Mouse (Mus musculus) CH12.LX (cell line): ENCODE data around the gene Ascc2. TPM values are rescaled to one million over a fixed set of nuclear protein-coding genes. Genes with fewer than 3 reads are reported as not detected.

Experiments used
- DNase-seq: peaks from one replicate; pipeline ENCODE4 v3.0.0-alpha.2; 2013; ENCODE audit errors: extremely low read depth
- H3K27ac ChIP-seq: 2 replicates; pipeline ENCODE4 v1.5.1; 2012; ENCODE audit warnings: low read depth, mild to moderate bottlenecking, control low read depth, moderate library complexity; ENCODE audit not compliant: insufficient read depth
- H3K27me3 ChIP-seq: replicated peaks from 2 replicates; pipeline ENCODE3; 2012; ENCODE audit warnings: inconsistent platforms
- H3K36me3 ChIP-seq, 2 experiments: replicated peaks in 1 of 2; 2 replicates each; pipeline versions ENCODE3 to v1.6.1; 2012; ENCODE audit warnings: inconsistent platforms in 1 of 2, low read length in 1 of 2, mild to moderate bottlenecking in 1 of 2, mixed read lengths in 1 of 2, moderate library complexity in 1 of 2; ENCODE audit not compliant: control insufficient read depth in 1 of 2, insufficient read depth in 1 of 2
- H3K4me1 ChIP-seq, 2 experiments: 2 replicates each; pipeline ENCODE4 v1.6.1; 2012; ENCODE audit warnings: inconsistent platforms in 1 of 2, moderate library complexity in 1 of 2; ENCODE audit not compliant: insufficient read depth in 2 of 2, control insufficient read depth in 1 of 2
- H3K4me2 ChIP-seq: 2 replicates; pipeline ENCODE4 v1.6.1; 2012; ENCODE audit warnings: low read depth, mild to moderate bottlenecking, control low read depth; ENCODE audit not compliant: poor library complexity, insufficient read depth, severe bottlenecking
- H3K4me3 ChIP-seq, 3 experiments: fragments of 150-350 bp in 1 of 3; sonication (generic) in 1 of 3; replicated peaks in 1 of 3; 2 replicates each; pipeline versions ENCODE3 to v1.5.1; 2011 to 2012; ENCODE audit warnings: low read depth in 2 of 3, low read length in 2 of 3, mild to moderate bottlenecking in 2 of 3, moderate library complexity in 2 of 3, control low read depth in 1 of 3, improper control_type of control experiment in 1 of 3, inconsistent platforms in 1 of 3, mixed read lengths in 1 of 3; ENCODE audit not compliant: poor library complexity in 1 of 3
- H3K79me2 ChIP-seq: replicated peaks from 2 replicates; pipeline ENCODE4 v1.6.1; 2012; ENCODE audit warnings: mild to moderate bottlenecking, moderate library complexity; ENCODE audit not compliant: control insufficient read depth, poor library complexity, insufficient read depth, severe bottlenecking; ENCODE audit errors: extremely low read depth
- H3K9ac ChIP-seq: 2 replicates; pipeline ENCODE4 v1.6.1; 2012; ENCODE audit warnings: low read depth, mild to moderate bottlenecking, control low read depth, moderate library complexity; ENCODE audit not compliant: insufficient read depth
- H3K9me3 ChIP-seq: replicated peaks from 2 replicates; pipeline ENCODE3; 2012; ENCODE audit warnings: low read length, inconsistent platforms, mixed read lengths
- BHLHE40 ChIP-seq: IDR thresholded peaks from 2 replicates; pipeline ENCODE4 v1.6.1; 2011; ENCODE audit warnings: mild to moderate bottlenecking, low read depth, low read length, improper control_type of control experiment
- CHD1 ChIP-seq: IDR thresholded peaks from 2 replicates; pipeline ENCODE4 v1.6.1; 2012; ENCODE audit warnings: low read depth, low read length, improper control_type of control experiment, inconsistent platforms
- CHD2 ChIP-seq: IDR thresholded peaks from 2 replicates; pipeline ENCODE4 v1.6.1; 2011; ENCODE audit warnings: low read length, improper control_type of control experiment
- CTCF ChIP-seq, 2 experiments: IDR thresholded peaks in 1 of 2; conservative IDR thresholded peaks in 1 of 2; 2 replicates each; pipeline ENCODE4 v1.5.1; 2011 to 2012; ENCODE audit warnings: low read depth in 2 of 2, low read length in 2 of 2, improper control_type of control experiment in 1 of 2, inconsistent platforms in 1 of 2, mild to moderate bottlenecking in 1 of 2, moderate library complexity in 1 of 2
- EP300 ChIP-seq: IDR thresholded peaks from 2 replicates; pipeline ENCODE4 v1.6.1; 2011; ENCODE audit warnings: low read length, improper control_type of control experiment
- ETS1 ChIP-seq: conservative IDR thresholded peaks from 2 replicates; pipeline ENCODE4 v1.6.1; 2012; ENCODE audit warnings: low read depth, mild to moderate bottlenecking, inconsistent platforms, low read length, improper control_type of control experiment, moderate library complexity
- GABPA ChIP-seq: IDR thresholded peaks from 2 replicates; pipeline ENCODE4 v1.6.1; 2012; ENCODE audit warnings: low read depth, low read length, improper control_type of control experiment, inconsistent platforms; ENCODE audit not compliant: insufficient replicate concordance
- HCFC1 ChIP-seq: IDR thresholded peaks from 2 replicates; pipeline ENCODE4 v1.6.1; 2012; ENCODE audit warnings: low read depth, mild to moderate bottlenecking, inconsistent platforms, low read length, improper control_type of control experiment
- JUND ChIP-seq: conservative IDR thresholded peaks from 2 replicates; pipeline ENCODE4 v1.6.1; 2011; ENCODE audit warnings: low read depth, low read length, improper control_type of control experiment
- KAT2A ChIP-seq: IDR thresholded peaks from 2 replicates; pipeline ENCODE4 v1.6.1; 2012; ENCODE audit warnings: low read length, improper control_type of control experiment, inconsistent platforms; ENCODE audit not compliant: insufficient replicate concordance
- MAFK ChIP-seq: IDR thresholded peaks from 2 replicates; pipeline ENCODE4 v1.6.1; 2011; ENCODE audit warnings: low read length, improper control_type of control experiment; ENCODE audit not compliant: insufficient replicate concordance
- MAX ChIP-seq: IDR thresholded peaks from 2 replicates; pipeline ENCODE4 v1.6.1; 2011; ENCODE audit warnings: low read length, improper control_type of control experiment
- MEF2A ChIP-seq: IDR thresholded peaks from 2 replicates; pipeline ENCODE4 v1.6.1; 2014; ENCODE audit warnings: low read depth, mild to moderate bottlenecking, inconsistent platforms, low read length, improper control_type of control experiment, borderline replicate concordance
- MXI1 ChIP-seq: IDR thresholded peaks from 2 replicates; pipeline ENCODE4 v1.6.1; 2011; ENCODE audit warnings: mild to moderate bottlenecking, low read depth, low read length, improper control_type of control experiment
- MYC ChIP-seq: IDR thresholded peaks from 2 replicates; pipeline ENCODE4 v1.6.1; 2011; ENCODE audit warnings: low read depth, mild to moderate bottlenecking, improper control_type of control experiment, low read length
- NRF1 ChIP-seq: IDR thresholded peaks from 2 replicates; pipeline ENCODE4 v1.6.1; 2014; ENCODE audit warnings: low read depth, mild to moderate bottlenecking, inconsistent platforms, low read length, improper control_type of control experiment, moderate library complexity
- PAX5 ChIP-seq: IDR thresholded peaks from 2 replicates; pipeline ENCODE4 v1.6.1; 2012; ENCODE audit warnings: low read length, inconsistent platforms, mixed read lengths
- POLR2A ChIP-seq: IDR thresholded peaks from 2 replicates; pipeline ENCODE4 v1.6.1; 2011; ENCODE audit warnings: low read depth, mild to moderate bottlenecking, improper control_type of control experiment, low read length
- RAD21 ChIP-seq: IDR thresholded peaks from 2 replicates; pipeline ENCODE4 v1.6.1; 2011; ENCODE audit warnings: low read depth, mild to moderate bottlenecking, low read length, improper control_type of control experiment, moderate library complexity
- SMC3 ChIP-seq: IDR thresholded peaks from 2 replicates; pipeline ENCODE4 v1.6.1; 2011; ENCODE audit warnings: low read depth, low read length, improper control_type of control experiment
- UBTF ChIP-seq: IDR thresholded peaks from 2 replicates; pipeline ENCODE4 v1.6.1; 2012; ENCODE audit warnings: low read depth, mild to moderate bottlenecking, inconsistent platforms, low read length, improper control_type of control experiment, moderate library complexity
- USF1 ChIP-seq: IDR thresholded peaks from 2 replicates; pipeline ENCODE4 v1.6.1; 2014; ENCODE audit warnings: low read depth, mild to moderate bottlenecking, inconsistent platforms, low read length, improper control_type of control experiment
- ZC3H11A ChIP-seq: IDR thresholded peaks from 2 replicates; pipeline ENCODE4 v1.6.1; 2012; ENCODE audit warnings: low read depth, mild to moderate bottlenecking, inconsistent platforms, low read length, improper control_type of control experiment
- ZKSCAN1 ChIP-seq: IDR thresholded peaks from 2 replicates; pipeline ENCODE4 v1.6.1; 2012; ENCODE audit warnings: low read depth, inconsistent platforms, low read length, improper control_type of control experiment, borderline replicate concordance
- ZMIZ1 ChIP-seq: IDR thresholded peaks from 2 replicates; pipeline ENCODE4 v1.6.1; 2012; ENCODE audit warnings: low read depth, mild to moderate bottlenecking, inconsistent platforms, low read length, improper control_type of control experiment
- ZNF384 ChIP-seq: IDR thresholded peaks from 2 replicates; pipeline ENCODE4 v1.6.1; 2012; ENCODE audit warnings: low read depth, low read length, improper control_type of control experiment, inconsistent platforms
- dilution Hi-C: fragments of 300-500 bp; cut with MboI; formaldehyde crosslinking; loops from 2 replicates; pipeline ENCODE4 v1.14.3; 2020; ENCODE audit warnings: low sequenced_read_pairs; ENCODE audit not compliant: extremely low pct_unique_long_range_greater_than_20kb, extremely low pct_ligation_motif_present
- in situ Hi-C: fragments of 300-500 bp; cut with MboI; formaldehyde crosslinking; loops from 3 replicates; pipeline ENCODE4 v1.14.3; 2019; ENCODE audit warnings: low sequenced_read_pairs, low pct_ligation_motif_present, low pct_unique_long_range_greater_than_20kb, mixed read lengths
- polyA plus RNA-seq: library from polyadenylated mRNA; unstranded; fragments of >175 nt; gene quantifications from 2 replicates; pipeline ENCODE4 v1.2.1, GENCODE M21; 2012; ENCODE audit warnings: low read depth; ENCODE audit not compliant: insufficient read length
- total RNA-seq, 2 experiments: library from RNA; depleted of rRNA; stranded (reverse); fragments of 300-350 nt in 1 of 2; fragments of >200 nt in 1 of 2; gene quantifications; 2 replicates each; pipeline ENCODE4 v1.2.3; 2012 to 2014

Gene Ascc2
- total and polyA plus RNA-seq, 3 experiments, result 25.1 to 52.9 (median 34.6) TPM

GRCm38 (mm10) chr11:4718548-4718947 is 81.0 kb downstream of the Ascc2 start:
- H3K9ac ChIP-seq, result no peak overlapping the region
- no peaks in the 10 kb centered on the region for H3K27me3 ChIP-seq
- H3K4me2 ChIP-seq, result no peak overlapping the region
- H3K9me3 ChIP-seq, result no peaks in the 10 kb centered on the region
- in situ Hi-C loops, result no loop called here
- dilution Hi-C loops, result no loop called here
- peaks cover 33 to 71% of the 10 kb centered on the region in 2 experiments for H3K4me1 ChIP-seq
- no peak overlapping the region for H3K27ac ChIP-seq
- DNase-seq, result no peak
- peaks cover 19 to 47% of the 10 kb centered on the region in 2 experiments for H3K36me3 ChIP-seq
- H3K4me3 ChIP-seq, result no peak overlapping the region
- no peaks in the 10 kb centered on the region; the same call in 1 of the 2 replicates for H3K79me2 ChIP-seq
- TF ChIP-seq MAFK (0 out of 2 replicates have a peak, but pooled peaks have one; percentile 9), CHD2 (no peak)

- no peaks in the 10 kb centered on the region; the same call in 1 of the 2 replicates for H3K79me2 ChIP-seq
- peaks cover 33 to 59% of the 10 kb centered on the region in 2 experiments for H3K4me1 ChIP-seq
- H3K4me2 ChIP-seq, result no peak overlapping the region
- dilution Hi-C loops (no loop called here), in situ Hi-C loops (no loop called here)
- peaks cover 32 to 56% of the 10 kb centered on the region in 2 experiments for H3K36me3 ChIP-seq
- H3K9ac ChIP-seq, result no peak overlapping the region
- TF ChIP-seq BHLHE40, result peak; percentile 40; the same call in 1 of the 2 replicates
- no peak for TF ChIP-seq ZNF384
- no peak for TF ChIP-seq PAX5
- H3K4me3 ChIP-seq, result peak overlapping the region in 1 of 3 experiments; percentile 27
- no peak overlapping the region for H3K27ac ChIP-seq
- no peaks in the 10 kb centered on the region for H3K9me3 ChIP-seq
- no peaks in the 10 kb centered on the region for H3K27me3 ChIP-seq
- DNase-seq, result no peak
Measured at GRCm38 (mm10) chr11:4719961-4720360, 82.4 kb downstream of the Ascc2 start.

DNA sequence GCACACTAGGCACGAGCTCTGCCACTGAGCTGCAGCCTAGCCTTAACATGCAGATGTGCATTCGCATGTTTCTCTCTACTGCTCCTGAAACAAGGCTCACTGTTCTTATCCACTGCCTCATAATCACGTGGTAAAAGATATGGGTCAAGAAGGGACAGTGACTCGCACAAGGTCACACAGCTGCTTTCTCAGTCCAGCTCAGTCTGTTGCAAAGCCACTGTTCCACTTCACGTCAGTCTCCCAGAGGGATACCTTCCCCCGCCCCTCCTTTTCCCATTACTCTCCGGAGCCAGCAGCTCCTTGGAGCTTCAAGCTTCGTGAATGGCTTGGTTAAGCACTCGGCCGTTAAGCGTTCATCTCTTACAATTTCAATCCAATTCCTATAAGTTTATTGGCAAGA is 82.8 kb downstream of the Ascc2 start:
- in situ Hi-C loops, result no loop called here
- no peaks in the 10 kb centered on the region for H3K9me3 ChIP-seq
- no peak for TF ChIP-seq MXI1
- TF ChIP-seq ETS1, result 0 out of 2 replicates have a peak, but pooled peaks have one; percentile 7
- TF ChIP-seq RAD21, result no peak
- TF ChIP-seq KAT2A, result no peak
- no peak for TF ChIP-seq NRF1
- no peak for TF ChIP-seq HCFC1
- TF ChIP-seq ZKSCAN1, result no peak
- TF ChIP-seq GABPA, result no peak
- TF ChIP-seq ZMIZ1, result no peak
- no peak for TF ChIP-seq CHD1
- TF ChIP-seq ZC3H11A, result no peak
- peak; percentile 18; the same call in 1 of the 2 replicates for TF ChIP-seq USF1
- TF ChIP-seq MYC, result no peak
- no peak for TF ChIP-seq UBTF
- TF ChIP-seq CTCF (conservative IDR thresholded peaks at IDR 0.05 in 1 of 2, IDR thresholded peaks at IDR 0.05 in 1 of 2; ENCODE audit: low read depth in 2 of 2, low read length in 2 of 2), result no peak
- TF ChIP-seq MAX, result peak; percentile 44
- no peak for TF ChIP-seq MAFK
- no peak for TF ChIP-seq MEF2A
- TF ChIP-seq CHD2, result 0 out of 2 replicates have a peak, but pooled peaks have one; percentile 20
- TF ChIP-seq JUND, result no peak
- TF ChIP-seq EP300, result no peak; the same call in 1 of the 2 replicates
- TF ChIP-seq POLR2A, result no peak
- TF ChIP-seq SMC3, result no peak

More for the DNA sequence above, 82.8 kb downstream of the Ascc2 start:
- Histone ChIP-seq H3K79me2 (no peaks in the 10 kb centered on the region; the same call in 1 of the 2 replicates), H3K4me1 (peaks cover 33 to 55% of the 10 kb centered on the region in 2 experiments), H3K4me3 (no peak overlapping the region), H3K27me3 (no peaks in the 10 kb centered on the region), H3K4me2 (no peak overlapping the region), H3K9ac (no peak overlapping the region), H3K36me3 (peaks cover 35 to 59% of the 10 kb centered on the region in 2 experiments), H3K27ac (no peak overlapping the region)
- DNase-seq, result no peak
- dilution Hi-C loops, result no loop called here
